Mouse (Mus musculus) erythroblast, embryonic 14.5 days (primary cell): ENCODE data around the gene Pex16.

Experiments
- GATA1 ChIP-seq: IDR thresholded peaks from 2 replicates; pipeline ENCODE4 v1.6.1; 2012; ENCODE audit warnings: low read length, inconsistent platforms, mixed read lengths
- TAL1 ChIP-seq: IDR thresholded peaks from 3 replicates; pipeline ENCODE4 v1.6.1; 2012; ENCODE audit warnings: low read length, inconsistent platforms, mixed read lengths

- TF ChIP-seq GATA1 = no peak
- TF ChIP-seq TAL1 = no peak
Observed at GRCm38 (mm10) chr2:92359301-92359700, 15.2 kb upstream of the Pex16 start.
